Mouse (Mus musculus): Measurements from ENCODE around the gene Ttc28.

- TF ChIP-seq ZC3H11A (IDR thresholded peaks at IDR 0.05; ENCODE audit: borderline replicate concordance, low read depth, low read length) (no peak), HCFC1 (IDR thresholded peaks at IDR 0.05; ENCODE audit: borderline replicate concordance, insufficient read depth, low read length) (no peak), MAFK (IDR thresholded peaks at IDR 0.05; ENCODE audit: insufficient read depth, low read depth, low read length) (no peak), CHD2 (IDR thresholded peaks at IDR 0.05; ENCODE audit: low read depth, low read length) (no peak)
Measured at GRCm38 (mm10) chr5:111046841-111047476, 167.4 kb downstream of the Ttc28 start.
